Mouse (Mus musculus) limb, embryonic 12.5 days (tissue): Measurements from ENCODE around the gene Psen2. TPM values are rescaled to one million over a fixed set of nuclear protein-coding genes. Genes with fewer than 3 reads are reported as not detected.

Source experiments
- ATAC-seq: fragments of 200-750 bp; cut with Nextera tagmentation; 2 replicates; pipeline ENCODE4 v1.8.0; 2017; ENCODE audit warnings: low read depth, moderate TSS enrichment; ENCODE audit not compliant: insufficient number of reproducible peaks, insufficient read depth, low FRiP score, low TSS enrichment
- H3K27ac ChIP-seq: fragments of 300-500 bp; sonication (generic); 2 replicates; pipeline ENCODE4 v1.5.1; 2016; ENCODE audit warnings: mild to moderate bottlenecking, moderate library complexity
- H3K27me3 ChIP-seq: fragments of 300-500 bp; sonication (generic); 2 replicates; pipeline ENCODE4 v1.6.1; 2016; ENCODE audit warnings: mild to moderate bottlenecking, moderate library complexity
- H3K36me3 ChIP-seq: fragments of 300-500 bp; sonication (generic); 2 replicates; pipeline ENCODE4 v1.6.1; 2016; ENCODE audit warnings: mild to moderate bottlenecking, moderate library complexity
- H3K4me1 ChIP-seq: fragments of 300-500 bp; sonication (generic); replicated peaks from 2 replicates; pipeline ENCODE4 v1.6.1; 2016
- H3K4me2 ChIP-seq: fragments of 300-500 bp; sonication (generic); 2 replicates; pipeline ENCODE4 v1.6.1; 2016; ENCODE audit warnings: mild to moderate bottlenecking, moderate library complexity
- H3K4me3 ChIP-seq: fragments of 300-500 bp; sonication (generic); replicated peaks from 2 replicates; pipeline ENCODE4 v1.5.1; 2016; ENCODE audit warnings: mild to moderate bottlenecking
- H3K9ac ChIP-seq: fragments of 300-500 bp; sonication (generic); replicated peaks from 2 replicates; pipeline ENCODE4 v1.6.1; 2016; ENCODE audit warnings: mild to moderate bottlenecking, moderate library complexity
- H3K9me3 ChIP-seq: fragments of 300-500 bp; sonication (generic); 2 replicates; pipeline ENCODE4 v1.6.1; 2016; ENCODE audit warnings: mild to moderate bottlenecking, moderate library complexity
- WGBS: fragments of 180-500 bp; shearing (Covaris S2); methylation state at CpG from one replicate; pipeline ENCODE4 v1.1.7; 2016; 5-methylcytosine and 5-hydroxymethylcytosine counted together
- polyA plus RNA-seq: library from polyadenylated mRNA; unstranded; fragments of >200 nt; fragmentation: Nextera tagmentation; extraction: Ambion mirVana; gene quantifications from 2 replicates; pipeline ENCODE4 v1.2.1, GENCODE M21; 2016

The Psen2 gene
- polyA plus RNA-seq, 1 experiment from 2014 or later: 10.7 TPM

DNA sequence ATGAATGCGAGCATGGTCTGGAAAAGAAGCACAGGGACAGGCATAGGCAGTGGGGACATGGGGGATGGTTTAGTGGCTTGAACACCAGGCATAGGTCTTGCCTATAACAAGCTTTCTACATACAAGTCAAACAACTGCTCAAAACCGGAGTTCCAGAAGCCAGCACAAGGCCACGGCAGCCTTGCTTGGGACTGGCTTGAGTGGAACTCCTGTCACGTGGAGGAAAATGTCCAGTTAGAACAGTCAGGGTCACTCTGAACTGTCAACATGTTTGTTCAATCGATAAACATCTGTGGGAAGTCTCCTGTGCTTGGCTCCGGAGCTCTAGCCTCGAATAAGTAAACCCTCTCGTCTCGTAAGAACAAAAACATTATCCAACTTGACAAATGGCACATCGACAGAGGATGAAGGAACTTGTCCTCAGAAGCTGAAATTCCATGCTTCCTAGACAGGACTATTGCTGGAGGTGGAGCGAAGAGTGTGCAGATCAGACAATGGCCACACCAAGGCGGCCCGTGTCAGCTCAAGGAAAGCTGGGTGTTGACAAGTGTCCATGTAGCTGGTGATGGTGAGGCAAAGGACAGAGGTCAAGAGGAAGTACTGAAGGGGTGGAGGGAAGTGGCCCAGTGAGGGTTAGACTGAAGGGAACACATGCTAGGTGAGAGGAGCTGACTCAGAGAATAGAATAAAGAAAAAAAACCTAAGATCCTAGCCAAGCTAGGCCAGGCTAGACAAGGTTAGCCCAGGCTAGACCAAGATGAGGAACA, 17.3 kb downstream of the Psen2 start:
- H3K4me2 ChIP-seq: no peak overlapping the region
- H3K9ac ChIP-seq: no peak overlapping the region
- whole genome bisulfite sequencing: 88% methylated on average over 13 of the region's 13 CpGs
- no peak overlapping the region for H3K27ac ChIP-seq
- no peak overlapping the region for H3K4me3 ChIP-seq
- H3K4me1 ChIP-seq: peaks cover 11% of the 10 kb centered on the region
- no peaks in the 10 kb centered on the region for H3K9me3 ChIP-seq
- 0 out of 2 replicates have a peak, but pooled peaks cover 3% of the 10 kb centered on the region for H3K36me3 ChIP-seq
- H3K27me3 ChIP-seq: no peaks in the 10 kb centered on the region; the same call in 1 of the 2 replicates
- no peak for ATAC-seq

DNA sequence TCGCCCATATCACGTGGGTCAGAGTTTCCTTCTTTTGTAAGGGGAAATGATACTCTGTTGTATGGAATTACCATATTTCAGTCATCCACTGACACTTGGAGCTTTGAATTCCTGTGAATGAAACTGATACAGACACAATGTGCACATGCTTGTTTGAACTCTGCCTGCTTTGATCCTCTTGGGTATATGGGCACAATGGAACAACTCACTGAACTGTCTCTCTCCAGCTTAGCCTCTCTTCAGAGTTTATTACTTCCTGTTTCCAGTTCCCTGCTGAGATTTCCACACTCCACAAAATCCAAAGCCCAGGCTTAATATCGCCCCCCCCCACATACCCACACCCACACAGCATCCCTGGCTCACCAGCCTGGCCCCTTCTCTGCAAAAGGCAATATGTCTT, 31.5 kb downstream of the Psen2 start:
- Histone ChIP-seq H3K27ac (peak overlapping the region; percentile 50; the same call in 1 of the 2 replicates), H3K9ac (no peak overlapping the region), H3K4me3 (no peak overlapping the region), H3K36me3 (no peaks in the 10 kb centered on the region), H3K9me3 (peaks cover 8% of the 10 kb centered on the region; the same call in 1 of the 2 replicates), H3K27me3 (no peaks in the 10 kb centered on the region), H3K4me1 (peaks cover 16% of the 10 kb centered on the region), H3K4me2 (no peak overlapping the region)
- ATAC-seq: no peak
- WGBS: 66% methylated on average over 3 of the region's 3 CpGs

DNA sequence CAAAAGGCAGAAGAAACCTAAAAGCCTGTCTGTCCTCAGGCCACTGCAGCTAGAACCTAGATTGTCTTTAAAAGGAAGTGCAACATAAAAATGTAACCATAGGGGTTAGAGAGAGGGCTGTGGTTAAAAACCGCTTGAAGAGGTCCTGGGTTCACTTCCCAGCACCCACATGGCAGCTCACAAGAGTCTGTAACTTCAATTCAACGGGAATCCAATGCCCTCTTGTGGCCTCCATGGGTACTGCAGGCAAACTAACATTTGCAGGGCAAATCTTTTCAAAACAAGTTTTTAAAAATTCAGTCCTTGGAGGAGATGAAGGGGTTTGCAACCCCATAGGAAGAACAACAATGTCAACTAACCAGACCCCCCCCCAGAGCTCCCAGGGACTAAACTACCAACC, 32.7 kb downstream of the Psen2 start:
- H3K4me3 ChIP-seq: no peak overlapping the region
- 26% methylated on average over 2 of the region's 2 CpGs for WGBS
- no peak overlapping the region for H3K9ac ChIP-seq
- H3K4me2 ChIP-seq: no peak overlapping the region
- peaks cover 8% of the 10 kb centered on the region; the same call in 1 of the 2 replicates for H3K9me3 ChIP-seq
- H3K27me3 ChIP-seq: no peaks in the 10 kb centered on the region
- H3K4me1 ChIP-seq: peaks cover 24% of the 10 kb centered on the region
- no peak overlapping the region for H3K27ac ChIP-seq
- no peak for ATAC-seq
- H3K36me3 ChIP-seq: no peaks in the 10 kb centered on the region

DNA sequence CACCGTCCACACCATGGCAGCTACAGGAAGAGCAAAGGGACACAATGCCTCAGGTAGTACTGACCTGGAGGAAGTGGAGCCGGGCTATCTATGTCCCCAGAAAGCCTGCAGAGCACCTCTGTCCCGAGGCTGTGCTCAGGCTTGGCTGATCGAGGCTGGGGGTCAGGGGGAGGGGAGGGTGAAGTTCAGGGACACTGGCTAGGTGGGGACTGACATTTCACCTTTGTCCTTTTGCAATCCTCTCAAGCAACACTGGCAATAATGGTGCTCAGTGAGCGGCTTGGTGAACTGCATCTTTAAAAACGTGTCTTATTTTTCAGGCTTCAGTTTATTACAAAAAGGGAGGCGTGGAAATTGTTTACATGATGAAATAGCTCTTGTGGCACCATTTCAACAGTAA, 33.3 kb downstream of the Psen2 start:
- H3K4me3 ChIP-seq: no peak overlapping the region
- H3K27me3 ChIP-seq: no peaks in the 10 kb centered on the region
- H3K9me3 ChIP-seq: peaks cover 8% of the 10 kb centered on the region; the same call in 1 of the 2 replicates
- H3K36me3 ChIP-seq: no peaks in the 10 kb centered on the region
- no peak overlapping the region for H3K27ac ChIP-seq
- no peak for ATAC-seq
- peaks cover 29% of the 10 kb centered on the region for H3K4me1 ChIP-seq
- H3K9ac ChIP-seq: no peak overlapping the region
- WGBS: 87% methylated on average over 7 of the region's 7 CpGs
- H3K4me2 ChIP-seq: no peak overlapping the region

DNA sequence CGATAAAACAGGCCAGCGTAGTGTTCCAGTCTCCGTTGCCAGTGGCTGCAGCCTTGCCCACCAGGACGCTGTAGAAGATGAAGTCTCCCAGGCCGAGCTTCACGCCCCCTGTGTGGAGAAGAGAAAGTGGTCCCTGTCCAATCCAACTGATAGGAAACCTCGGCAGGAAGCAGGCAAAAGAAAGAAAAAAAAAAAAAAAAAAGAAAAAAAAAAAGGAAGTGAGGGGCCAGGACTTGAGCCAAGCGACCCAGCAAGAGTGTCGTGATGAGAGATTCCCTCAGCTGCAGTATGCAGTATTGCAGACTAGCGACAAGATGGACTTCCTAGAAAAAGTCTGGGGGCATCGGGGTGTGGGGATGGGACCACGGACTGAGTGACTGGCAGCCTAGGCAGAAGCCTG, 34.4 kb downstream of the Psen2 start:
- H3K27me3 ChIP-seq: no peaks in the 10 kb centered on the region
- H3K9ac ChIP-seq: no peak overlapping the region
- WGBS: 85% methylated on average over 12 of the region's 12 CpGs
- H3K9me3 ChIP-seq: peaks cover 8% of the 10 kb centered on the region; the same call in 1 of the 2 replicates
- H3K27ac ChIP-seq: no peak overlapping the region
- no peak for ATAC-seq
- H3K36me3 ChIP-seq: no peaks in the 10 kb centered on the region
- H3K4me3 ChIP-seq: no peak overlapping the region
- H3K4me1 ChIP-seq: peaks cover 29% of the 10 kb centered on the region
- no peak overlapping the region for H3K4me2 ChIP-seq

DNA sequence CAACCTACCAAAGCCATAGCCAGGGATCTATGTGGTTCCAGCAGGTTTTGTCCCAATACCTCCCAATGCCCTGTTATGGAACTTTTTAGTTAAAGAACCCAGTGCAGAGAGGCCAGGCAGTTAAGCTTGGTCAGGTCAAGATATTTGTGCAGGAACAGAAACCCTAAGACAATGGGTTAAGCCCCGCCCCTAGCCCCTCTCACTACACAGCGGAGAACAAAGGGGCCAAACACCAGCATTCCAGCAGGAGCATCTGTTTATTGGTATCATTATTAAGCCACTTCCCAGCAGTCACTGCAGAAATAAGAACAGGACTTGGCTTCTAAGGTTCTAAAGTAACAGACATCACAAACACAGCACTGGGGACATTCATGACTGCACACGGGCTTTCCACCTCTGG, 36.5 kb downstream of the Psen2 start:
- 86% methylated on average over 3 of the region's 3 CpGs for WGBS
- Histone ChIP-seq H3K36me3 (no peaks in the 10 kb centered on the region), H3K9me3 (peaks cover 8% of the 10 kb centered on the region; the same call in 1 of the 2 replicates), H3K4me3 (no peak overlapping the region), H3K9ac (no peak overlapping the region), H3K27ac (peak overlapping the region; percentile 70), H3K4me2 (peak overlapping the region; percentile 71; the same call in 1 of the 2 replicates), H3K4me1 (peaks cover 18% of the 10 kb centered on the region), H3K27me3 (no peaks in the 10 kb centered on the region)
- ATAC-seq: no peak

DNA sequence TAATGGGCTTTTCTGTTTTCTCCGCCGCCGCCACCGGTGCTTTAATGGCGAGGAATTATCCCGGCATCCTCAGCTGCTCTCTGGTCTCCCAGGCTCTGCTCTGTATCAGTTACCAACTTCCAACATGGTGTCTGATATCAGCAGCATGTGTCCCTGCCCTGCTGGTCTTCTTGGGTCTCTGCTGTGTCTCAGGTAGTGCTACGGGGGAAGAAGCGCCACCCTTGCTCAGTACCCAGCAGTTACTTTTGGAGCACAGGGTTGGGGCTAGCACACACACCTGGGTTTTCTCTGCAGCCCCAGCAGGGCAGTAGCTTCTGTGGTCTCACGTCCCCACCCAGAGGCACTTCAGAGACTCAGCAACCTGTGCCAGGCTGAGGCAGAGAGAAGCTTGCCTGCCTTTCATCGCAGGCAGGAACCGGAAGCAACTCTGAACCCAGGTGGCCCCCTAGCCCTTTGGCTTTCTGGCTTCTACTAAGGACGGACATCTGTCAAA, 37.0 kb downstream of the Psen2 start:
- peak; percentile 53; the same call in 1 of the 2 replicates for ATAC-seq
- peaks cover 8% of the 10 kb centered on the region; the same call in 1 of the 2 replicates for H3K9me3 ChIP-seq
- H3K36me3 ChIP-seq: no peaks in the 10 kb centered on the region
- H3K27ac ChIP-seq: peak overlapping the region; percentile 70
- H3K9ac ChIP-seq: peak overlapping the region; percentile 52
- H3K4me1 ChIP-seq: peaks cover 13% of the 10 kb centered on the region
- H3K27me3 ChIP-seq: no peaks in the 10 kb centered on the region
- H3K4me2 ChIP-seq: peak overlapping the region; percentile 71
- peak overlapping the region; percentile 49 for H3K4me3 ChIP-seq
- 8% methylated on average over 12 of the region's 12 CpGs for WGBS

DNA sequence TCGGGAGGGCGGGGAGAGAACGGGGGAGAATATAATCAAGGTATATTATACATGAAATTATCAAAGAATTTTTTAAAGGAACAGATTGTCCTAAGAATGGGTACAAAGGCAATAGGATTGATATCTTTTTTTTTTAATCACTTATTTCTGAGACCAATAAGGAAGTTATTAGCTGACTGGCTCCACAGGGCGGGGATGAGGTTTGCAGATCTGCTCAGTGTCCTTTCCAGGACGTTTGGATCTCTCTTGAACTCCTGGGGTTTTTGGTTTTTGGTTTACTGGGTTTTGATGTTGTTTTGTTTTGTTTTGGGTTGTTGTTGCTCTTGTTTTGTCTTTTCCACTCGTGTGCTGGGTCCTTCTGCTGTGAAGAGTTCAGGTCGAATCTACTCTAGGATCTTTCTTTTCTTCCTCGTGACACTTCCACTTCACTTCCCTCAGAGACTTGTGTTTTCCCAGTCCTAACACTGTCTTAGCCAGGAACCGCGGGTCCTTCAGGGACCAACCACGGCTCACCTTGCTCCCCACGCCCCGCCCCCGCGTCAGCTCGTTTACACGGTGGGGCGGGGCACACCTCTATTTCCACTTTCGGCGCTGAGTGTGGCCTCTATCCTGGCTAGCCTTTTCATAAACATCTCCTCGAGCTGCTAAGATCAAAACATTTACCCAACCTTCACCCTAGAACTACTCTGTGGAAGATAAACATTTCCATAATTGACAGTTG, 37.6 kb downstream of the Psen2 start:
- 15% methylated on average over 21 of the region's 21 CpGs for WGBS
- Histone ChIP-seq H3K27me3 (no peaks in the 10 kb centered on the region), H3K27ac (peak overlapping the region; percentile 70), H3K9ac (peak overlapping the region; percentile 52), H3K4me1 (peaks cover 12% of the 10 kb centered on the region), H3K36me3 (no peaks in the 10 kb centered on the region), H3K4me2 (peak overlapping the region; percentile 71), H3K9me3 (peaks cover 5% of the 10 kb centered on the region; the same call in 1 of the 2 replicates), H3K4me3 (peak overlapping the region; percentile 49)
- ATAC-seq: peak; percentile 80

DNA sequence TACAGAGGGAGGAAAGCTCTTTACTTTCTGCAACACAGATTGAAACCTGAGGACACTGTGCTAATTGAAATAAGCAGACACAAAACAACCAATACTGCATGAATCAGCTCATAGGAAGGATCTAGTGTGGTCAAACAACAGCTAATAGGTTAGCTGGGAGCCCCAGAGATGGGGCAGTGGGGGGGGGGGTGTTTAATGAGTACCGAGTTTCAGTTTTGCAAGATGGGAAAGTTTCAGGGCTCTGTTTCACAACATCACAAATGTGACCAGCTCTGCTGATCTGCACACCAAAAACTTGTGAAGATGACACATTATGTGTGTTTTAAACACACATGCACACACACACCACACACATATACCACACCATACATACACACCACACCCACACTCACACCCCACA, 41.2 kb downstream of the Psen2 start:
- 88% methylated on average over 1 of the region's 1 CpGs for WGBS
- Histone ChIP-seq H3K36me3 (no peaks in the 10 kb centered on the region), H3K27ac (no peak overlapping the region), H3K9ac (no peak overlapping the region), H3K27me3 (no peaks in the 10 kb centered on the region), H3K4me3 (no peak overlapping the region), H3K4me2 (no peak overlapping the region), H3K4me1 (peaks cover 12% of the 10 kb centered on the region), H3K9me3 (no peaks in the 10 kb centered on the region)
- ATAC-seq: no peak

DNA sequence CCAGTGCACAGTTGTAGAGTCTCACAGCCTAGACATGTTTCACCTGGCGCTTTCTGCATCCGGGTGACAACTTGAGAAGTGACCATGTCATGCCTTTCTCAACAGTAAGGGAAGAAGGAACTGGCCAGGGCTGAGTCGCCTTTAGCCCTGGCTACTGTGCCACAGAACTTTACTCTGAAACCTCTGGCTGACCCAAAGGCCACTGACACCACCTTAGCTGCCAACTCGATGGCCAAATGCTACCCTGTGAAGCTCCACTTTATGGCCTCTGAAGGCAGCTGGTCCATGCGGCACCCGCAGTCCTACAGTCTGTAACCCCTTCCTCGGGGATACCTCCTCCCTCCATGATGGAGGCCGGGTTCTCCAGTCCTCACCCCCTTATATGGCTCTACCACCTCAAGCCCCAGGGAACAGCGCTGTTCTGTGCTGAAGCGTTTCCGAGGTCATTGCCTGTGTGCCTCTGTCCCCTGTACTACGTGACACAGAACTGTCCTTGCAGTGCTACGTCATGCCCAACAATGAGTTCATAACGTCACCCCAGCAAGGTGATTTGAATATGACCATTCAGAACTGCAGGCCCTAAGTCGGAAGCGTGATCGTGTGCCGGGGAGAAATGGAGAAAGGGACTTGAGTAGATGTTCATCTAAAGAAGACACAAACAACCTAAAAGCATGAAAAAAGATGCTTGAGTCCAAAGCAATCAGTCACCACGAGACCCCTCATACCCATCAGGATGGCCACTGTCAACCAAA, 42.3 kb downstream of the Psen2 start:
- 80% methylated on average over 19 of the region's 19 CpGs for WGBS
- Histone ChIP-seq H3K4me3 (no peak overlapping the region), H3K9ac (no peak overlapping the region), H3K4me1 (0 out of 2 replicates have a peak, but pooled peaks cover 6% of the 10 kb centered on the region), H3K36me3 (no peaks in the 10 kb centered on the region), H3K27me3 (no peaks in the 10 kb centered on the region), H3K9me3 (no peaks in the 10 kb centered on the region), H3K27ac (no peak overlapping the region), H3K4me2 (no peak overlapping the region)
- ATAC-seq: no peak
